Mouse (Mus musculus) neural tube, embryonic 12.5 days (tissue): ENCODE data around the gene Slit3. TPM values are rescaled to one million over a fixed set of nuclear protein-coding genes. Genes with fewer than 3 reads are reported as not detected.
A peak's percentile ranks its signal among the peaks of the same experiment; 100 is the strongest.

Experiments
- ATAC-seq: fragments of 200-750 bp; cut with Nextera tagmentation; 2 replicates; pipeline ENCODE4 v1.8.0; 2017; ENCODE audit warnings: low read depth, mild to moderate bottlenecking, moderate TSS enrichment, moderate library complexity; ENCODE audit not compliant: low FRiP score
- H3K27ac ChIP-seq: fragments of 300-500 bp; sonication (generic); 2 replicates; pipeline ENCODE4 v1.5.1; 2016
- H3K27me3 ChIP-seq: fragments of 300-500 bp; sonication (generic); replicated peaks from 2 replicates; pipeline ENCODE4 v1.6.1; 2016; ENCODE audit warnings: mild to moderate bottlenecking
- H3K36me3 ChIP-seq: fragments of 300-500 bp; sonication (generic); 2 replicates; pipeline ENCODE4 v1.6.1; 2016; ENCODE audit warnings: mild to moderate bottlenecking
- H3K4me1 ChIP-seq: fragments of 300-500 bp; sonication (generic); 2 replicates; pipeline ENCODE4 v1.6.1; 2016
- H3K4me2 ChIP-seq: fragments of 300-500 bp; sonication (generic); replicated peaks from 2 replicates; pipeline ENCODE4 v1.6.1; 2016; ENCODE audit warnings: mild to moderate bottlenecking
- H3K4me3 ChIP-seq: fragments of 300-500 bp; sonication (generic); 2 replicates; pipeline ENCODE4 v1.5.1; 2016
- H3K9ac ChIP-seq: fragments of 300-500 bp; sonication (generic); 2 replicates; pipeline ENCODE4 v1.6.1; 2016; ENCODE audit warnings: mild to moderate bottlenecking
- H3K9me3 ChIP-seq: fragments of 300-500 bp; sonication (generic); 2 replicates; pipeline ENCODE4 v1.6.1; 2016; ENCODE audit warnings: mild to moderate bottlenecking
- WGBS: fragments of 180-500 bp; shearing (Covaris S2); methylation state at CpG from one replicate; pipeline ENCODE4 v1.1.7; 2016; 5-methylcytosine and 5-hydroxymethylcytosine counted together
- polyA plus RNA-seq: library from polyadenylated mRNA; unstranded; fragments of >200 nt; fragmentation: Nextera tagmentation; extraction: Ambion mirVana; gene quantifications from 2 replicates; pipeline ENCODE4 v1.2.1, GENCODE M21; 2016

Gene Slit3
- polyA plus RNA-seq, 1 experiment from 2014 or later = 65.0 TPM

- Histone ChIP-seq H3K27ac (no peak overlapping the region), H3K9ac (no peak overlapping the region), H3K4me1 (peaks cover 42% of the 10 kb centered on the region), H3K27me3 (no peaks in the 10 kb centered on the region), H3K4me3 (no peak overlapping the region), H3K9me3 (no peaks in the 10 kb centered on the region), H3K36me3 (no peaks in the 10 kb centered on the region), H3K4me2 (no peak overlapping the region)
- ATAC-seq = no peak
- 82% methylated on average over 6 of the region's 6 CpGs for WGBS
Observed at GRCm38 (mm10) chr11:35597882-35598281, 476.9 kb downstream of the Slit3 start.

- no peaks in the 10 kb centered on the region for H3K36me3 ChIP-seq
- H3K9ac ChIP-seq = no peak overlapping the region
- no peak for ATAC-seq
- H3K4me3 ChIP-seq = no peak overlapping the region
- 41% methylated on average over 7 of the region's 7 CpGs for WGBS
- no peak overlapping the region for H3K27ac ChIP-seq
- no peak overlapping the region for H3K4me2 ChIP-seq
- peaks cover 39% of the 10 kb centered on the region for H3K4me1 ChIP-seq
- H3K9me3 ChIP-seq = no peaks in the 10 kb centered on the region
- H3K27me3 ChIP-seq = no peaks in the 10 kb centered on the region
Observed at GRCm38 (mm10) chr11:35598732-35599131, 477.7 kb downstream of the Slit3 start.

GRCm38 (mm10) chr11:35601652-35602240 lies 480.7 kb downstream of the Slit3 start:
- Histone ChIP-seq H3K4me2 (no peak overlapping the region), H3K36me3 (no peaks in the 10 kb centered on the region), H3K9ac (no peak overlapping the region), H3K27me3 (no peaks in the 10 kb centered on the region), H3K9me3 (no peaks in the 10 kb centered on the region), H3K4me3 (no peak overlapping the region), H3K4me1 (peaks cover 24% of the 10 kb centered on the region), H3K27ac (no peak overlapping the region)
- WGBS = 52% methylated on average over 10 of the region's 10 CpGs
- ATAC-seq = peak; percentile 70; the same call in 1 of the 2 replicates

GRCm38 (mm10) chr11:35602586-35602985 lies 481.6 kb downstream of the Slit3 start:
- ATAC-seq = no peak
- WGBS = 75% methylated on average over 10 of the region's 10 CpGs
- no peaks in the 10 kb centered on the region for H3K36me3 ChIP-seq

GRCm38 (mm10) chr11:35603946-35604345 lies 482.9 kb downstream of the Slit3 start:
- no peaks in the 10 kb centered on the region for H3K36me3 ChIP-seq
- ATAC-seq = no peak
- no peaks in the 10 kb centered on the region for H3K9me3 ChIP-seq
- no peak overlapping the region for H3K4me3 ChIP-seq
- H3K27ac ChIP-seq = no peak overlapping the region
- no peak overlapping the region for H3K4me2 ChIP-seq
- H3K27me3 ChIP-seq = no peaks in the 10 kb centered on the region
- no peak overlapping the region for H3K9ac ChIP-seq
- 68% methylated on average over 6 of the region's 6 CpGs for WGBS
- H3K4me1 ChIP-seq = peaks cover 20% of the 10 kb centered on the region

More at GRCm38 (mm10) chr11:35602586-35602985, 481.6 kb downstream of the Slit3 start:
- no peak overlapping the region for H3K27ac ChIP-seq
- H3K27me3 ChIP-seq = no peaks in the 10 kb centered on the region
- H3K4me1 ChIP-seq = peaks cover 20% of the 10 kb centered on the region
- H3K9me3 ChIP-seq = no peaks in the 10 kb centered on the region
- no peak overlapping the region for H3K4me3 ChIP-seq
- H3K4me2 ChIP-seq = no peak overlapping the region
- H3K9ac ChIP-seq = no peak overlapping the region

GRCm38 (mm10) chr11:35604848-35605790 lies 484.1 kb downstream of the Slit3 start:
- Histone ChIP-seq H3K9me3 (no peaks in the 10 kb centered on the region), H3K4me3 (no peak overlapping the region), H3K9ac (no peak overlapping the region), H3K4me1 (peaks cover 19% of the 10 kb centered on the region), H3K36me3 (peaks cover 2% of the 10 kb centered on the region; the same call in 1 of the 2 replicates), H3K27ac (no peak overlapping the region), H3K4me2 (no peak overlapping the region), H3K27me3 (no peaks in the 10 kb centered on the region)
- 84% methylated on average over 18 of the region's 18 CpGs for WGBS
- no peak for ATAC-seq

GRCm38 (mm10) chr11:35607191-35607590 lies 486.2 kb downstream of the Slit3 start:
- Histone ChIP-seq H3K9me3 (no peaks in the 10 kb centered on the region), H3K4me2 (no peak overlapping the region), H3K9ac (no peak overlapping the region), H3K4me1 (peaks cover 13% of the 10 kb centered on the region; the same call in 1 of the 2 replicates), H3K27me3 (no peaks in the 10 kb centered on the region), H3K27ac (no peak overlapping the region), H3K4me3 (no peak overlapping the region), H3K36me3 (peaks cover 4% of the 10 kb centered on the region; the same call in 1 of the 2 replicates)
- ATAC-seq = no peak
- 88% methylated on average over 4 of the region's 4 CpGs for WGBS

- peaks cover 4% of the 10 kb centered on the region; the same call in 1 of the 2 replicates for H3K36me3 ChIP-seq
- 0 out of 2 replicates have a peak, but pooled peaks have one; percentile 34 for ATAC-seq
Observed at GRCm38 (mm10) chr11:35608794-35609193, 487.8 kb downstream of the Slit3 start.

GRCm38 (mm10) chr11:35612262-35612896 lies 491.4 kb downstream of the Slit3 start:
- ATAC-seq = no peak
- H3K27ac ChIP-seq = no peak overlapping the region
- no peaks in the 10 kb centered on the region for H3K9me3 ChIP-seq
- H3K4me1 ChIP-seq = peaks cover 18% of the 10 kb centered on the region; the same call in 1 of the 2 replicates
- H3K4me3 ChIP-seq = no peak overlapping the region
- H3K4me2 ChIP-seq = no peak overlapping the region
- H3K9ac ChIP-seq = no peak overlapping the region
- H3K27me3 ChIP-seq = no peaks in the 10 kb centered on the region
- WGBS = 50% methylated on average over 13 of the region's 13 CpGs
- H3K36me3 ChIP-seq = peaks cover 9% of the 10 kb centered on the region; the same call in 1 of the 2 replicates

More at GRCm38 (mm10) chr11:35608794-35609193, 487.8 kb downstream of the Slit3 start:
- Histone ChIP-seq H3K4me2 (no peak overlapping the region), H3K9ac (no peak overlapping the region), H3K27me3 (no peaks in the 10 kb centered on the region), H3K4me1 (peaks cover 18% of the 10 kb centered on the region; the same call in 1 of the 2 replicates), H3K4me3 (no peak overlapping the region), H3K27ac (no peak overlapping the region), H3K9me3 (no peaks in the 10 kb centered on the region)
- WGBS = 62% methylated on average over 5 of the region's 5 CpGs

GRCm38 (mm10) chr11:35614530-35614929 lies 493.5 kb downstream of the Slit3 start:
- H3K36me3 ChIP-seq = peaks cover 9% of the 10 kb centered on the region; the same call in 1 of the 2 replicates
- no peak overlapping the region for H3K4me2 ChIP-seq
- no peaks in the 10 kb centered on the region for H3K27me3 ChIP-seq
- no peak overlapping the region for H3K9ac ChIP-seq
- H3K4me1 ChIP-seq = peaks cover 9% of the 10 kb centered on the region; the same call in 1 of the 2 replicates
- no peak overlapping the region for H3K27ac ChIP-seq
- H3K9me3 ChIP-seq = no peaks in the 10 kb centered on the region
- 62% methylated on average over 3 of the region's 3 CpGs for WGBS
- ATAC-seq = no peak
- H3K4me3 ChIP-seq = no peak overlapping the region

GRCm38 (mm10) chr11:35619421-35619820 lies 498.4 kb downstream of the Slit3 start:
- no peak overlapping the region for H3K4me2 ChIP-seq
- no peaks in the 10 kb centered on the region for H3K9me3 ChIP-seq
- 0 out of 2 replicates have a peak, but pooled peaks cover 4% of the 10 kb centered on the region for H3K36me3 ChIP-seq
- H3K9ac ChIP-seq = no peak overlapping the region
- no peak overlapping the region for H3K4me3 ChIP-seq
- H3K27me3 ChIP-seq = no peaks in the 10 kb centered on the region
- ATAC-seq = no peak
- H3K4me1 ChIP-seq = no peaks in the 10 kb centered on the region
- no peak overlapping the region for H3K27ac ChIP-seq
- 78% methylated on average over 14 of the region's 14 CpGs for WGBS

- no peaks in the 10 kb centered on the region for H3K27me3 ChIP-seq
- no peak for ATAC-seq
- 94% methylated on average over 3 of the region's 3 CpGs for WGBS
- no peaks in the 10 kb centered on the region for H3K9me3 ChIP-seq
- H3K4me2 ChIP-seq = no peak overlapping the region
- no peak overlapping the region for H3K9ac ChIP-seq
- H3K36me3 ChIP-seq = no peaks in the 10 kb centered on the region
- no peak overlapping the region for H3K4me3 ChIP-seq
- H3K27ac ChIP-seq = no peak overlapping the region
- no peaks in the 10 kb centered on the region for H3K4me1 ChIP-seq
Observed at GRCm38 (mm10) chr11:35622736-35623135, 501.7 kb downstream of the Slit3 start.
